Mouse (Mus musculus) neural tube, embryonic 15.5 days (tissue): ENCODE data around the gene Btbd35f23. TPM values are rescaled to one million over a fixed set of nuclear protein-coding genes. Genes with fewer than 3 reads are reported as not detected.
"Not testable (repeated sequence)": the region's sequence is repeated elsewhere in the genome, so short reads cannot be mapped to it uniquely, and the experiment has no call there.

Experiments used
- ATAC-seq: fragments of 200-750 bp; cut with Nextera tagmentation; 2 replicates; pipeline ENCODE4 v1.8.0; 2017; ENCODE audit warnings: mild to moderate bottlenecking, moderate TSS enrichment, moderate library complexity; ENCODE audit not compliant: low FRiP score
- H3K27ac ChIP-seq: fragments of 300-500 bp; sonication (generic); replicated peaks from 2 replicates; pipeline ENCODE4 v1.5.1; 2015; ENCODE audit warnings: mild to moderate bottlenecking, inconsistent platforms
- H3K27me3 ChIP-seq: fragments of 300-500 bp; sonication (generic); replicated peaks from 2 replicates; pipeline ENCODE4 v1.6.1; 2015; ENCODE audit warnings: inconsistent platforms
- H3K36me3 ChIP-seq: fragments of 300-500 bp; sonication (generic); 2 replicates; pipeline ENCODE4 v1.6.1; 2015; ENCODE audit warnings: inconsistent platforms
- H3K4me1 ChIP-seq: fragments of 300-500 bp; sonication (generic); 2 replicates; pipeline ENCODE4 v1.6.1; 2015; ENCODE audit warnings: inconsistent platforms
- H3K4me2 ChIP-seq: fragments of 300-500 bp; sonication (generic); 2 replicates; pipeline ENCODE4 v1.6.1; 2015; ENCODE audit warnings: inconsistent platforms, mild to moderate bottlenecking, moderate library complexity
- H3K4me3 ChIP-seq: fragments of 300-500 bp; sonication (generic); replicated peaks from 2 replicates; pipeline ENCODE4 v1.5.1; 2015; ENCODE audit warnings: mild to moderate bottlenecking, inconsistent platforms
- H3K9ac ChIP-seq: fragments of 300-500 bp; sonication (generic); replicated peaks from 2 replicates; pipeline ENCODE4 v1.6.1; 2015; ENCODE audit warnings: mild to moderate bottlenecking, inconsistent platforms
- H3K9me3 ChIP-seq: fragments of 300-500 bp; sonication (generic); replicated peaks from 2 replicates; pipeline ENCODE4 v1.6.1; 2016; ENCODE audit warnings: inconsistent platforms
- WGBS: fragments of 180-500 bp; shearing (Covaris S2); methylation state at CpG from one replicate; pipeline ENCODE4 v1.1.7; 2015; ENCODE audit warnings: mixed read lengths; 5-methylcytosine and 5-hydroxymethylcytosine counted together
- polyA plus RNA-seq: library from polyadenylated mRNA; unstranded; fragments of >200 nt; fragmentation: Nextera tagmentation; extraction: Ambion mirVana; gene quantifications from 2 replicates; pipeline ENCODE4 v1.2.1, GENCODE M21; 2015

Gene Btbd35f23
- not detected in 2 replicates for polyA plus RNA-seq

- WGBS = 94% methylated on average over 1 of the region's 2 CpGs
- not testable (repeated sequence) for H3K4me1 ChIP-seq, H3K27me3 ChIP-seq, H3K4me3 ChIP-seq, H3K36me3 ChIP-seq, ATAC-seq, H3K9ac ChIP-seq, H3K9me3 ChIP-seq, H3K27ac ChIP-seq, H3K4me2 ChIP-seq
These were observed at the start of gene Btbd35f23 for GRCm38 (mm10) chrX:3076575-3076974. Btbd35f23 (plus strand) TSS chrX:3076875.

Other genes starting within 250 kb of the Btbd35f23 start
- gene Btbd35f24, start 119.0 kb downstream of the Btbd35f23 start, polyA plus RNA-seq = not detected in 2 replicates